Mouse (Mus musculus): ENCODE measurements around the gene Bcl2a1c. TPM values are rescaled to one million over a fixed set of nuclear protein-coding genes. Genes with fewer than 3 reads are reported as not detected.
"Not testable (repeated sequence)": the region's sequence is repeated elsewhere in the genome, so short reads cannot be mapped to it uniquely, and the experiment has no call there.

The Bcl2a1c gene
- polyA plus RNA-seq, 1 experiment, result not detected

GRCm38 (mm10) chr9:114368471-114368858 lies 38.5 kb downstream of the Bcl2a1c start:
- no peaks in the 10 kb centered on the region for H3K27me3 ChIP-seq (ENCODE audit: control insufficient read depth, insufficient read depth, low read length)
- H3K4me3 ChIP-seq (ENCODE audit: control insufficient read depth, insufficient read depth, low read length), result peak overlapping the region; percentile 60
- DNase-seq, result no peak
- TF ChIP-seq CTCF (IDR thresholded peaks at IDR 0.05; ENCODE audit: borderline replicate concordance, control insufficient read depth, extremely low read depth, insufficient read depth, low read length, poor library complexity) (no peak), POLR2A (IDR thresholded peaks at IDR 0.05; ENCODE audit: control insufficient read depth, extremely low read depth, insufficient read depth, low read length, poor library complexity) (no peak)
- peaks cover 3% of the 10 kb centered on the region for H3K4me1 ChIP-seq (replicated peaks; ENCODE audit: control insufficient read depth, insufficient read depth, low read length)
- peak overlapping the region; percentile 11; the same call in 1 of the 2 replicates for H3K27ac ChIP-seq (ENCODE audit: control insufficient read depth, insufficient read depth, low read length)
- no peaks in the 10 kb centered on the region for H3K36me3 ChIP-seq (ENCODE audit: control insufficient read depth, insufficient read depth, low read length)
- WGBS, result 8% methylated on average over 12 of the region's 12 CpGs

GRCm38 (mm10) chr9:114369389-114369788 lies 39.5 kb downstream of the Bcl2a1c start:
- H3K36me3 ChIP-seq (ENCODE audit: control insufficient read depth, insufficient read depth, low read length); H3K4me3 ChIP-seq (ENCODE audit: control insufficient read depth, insufficient read depth, low read length); DNase-seq; H3K4me1 ChIP-seq (replicated peaks; ENCODE audit: control insufficient read depth, insufficient read depth, low read length); H3K27ac ChIP-seq (ENCODE audit: control insufficient read depth, insufficient read depth, low read length); H3K27me3 ChIP-seq (ENCODE audit: control insufficient read depth, insufficient read depth, low read length): not testable (repeated sequence)
- 42% methylated on average over 5 of the region's 5 CpGs for whole genome bisulfite sequencing

GRCm38 (mm10) chr9:114371717-114372116 lies 41.8 kb downstream of the Bcl2a1c start:
- H3K4me1 ChIP-seq (replicated peaks; ENCODE audit: control insufficient read depth, insufficient read depth, low read length); H3K27ac ChIP-seq (ENCODE audit: control insufficient read depth, insufficient read depth, low read length); H3K27me3 ChIP-seq (ENCODE audit: control insufficient read depth, insufficient read depth, low read length); H3K36me3 ChIP-seq (ENCODE audit: control insufficient read depth, insufficient read depth, low read length); H3K4me3 ChIP-seq (ENCODE audit: control insufficient read depth, insufficient read depth, low read length): not testable (repeated sequence)
- 0 out of 2 replicates have a peak, but pooled peaks have one; percentile 20 for TF ChIP-seq CTCF (IDR thresholded peaks at IDR 0.05; ENCODE audit: borderline replicate concordance, control insufficient read depth, extremely low read depth, insufficient read depth, low read length, poor library complexity)
- peak; percentile 49 for DNase-seq
- WGBS, result 51% methylated on average over 5 of the region's 5 CpGs

GRCm38 (mm10) chr9:114375276-114375962 lies 45.5 kb downstream of the Bcl2a1c start:
- 79% methylated on average over 10 of the region's 10 CpGs for WGBS
- Histone ChIP-seq H3K4me1 (replicated peaks; ENCODE audit: control insufficient read depth, insufficient read depth, low read length) (no peaks in the 10 kb centered on the region), H3K27ac (ENCODE audit: control insufficient read depth, insufficient read depth, low read length) (no peak overlapping the region), H3K4me3 (ENCODE audit: control insufficient read depth, insufficient read depth, low read length) (no peak overlapping the region), H3K27me3 (ENCODE audit: control insufficient read depth, insufficient read depth, low read length) (no peaks in the 10 kb centered on the region), H3K36me3 (ENCODE audit: control insufficient read depth, insufficient read depth, low read length) (no peaks in the 10 kb centered on the region)
- DNase-seq, result no peak
- TF ChIP-seq POLR2A (IDR thresholded peaks at IDR 0.05; ENCODE audit: control insufficient read depth, extremely low read depth, insufficient read depth, low read length, poor library complexity) (no peak), CTCF (IDR thresholded peaks at IDR 0.05; ENCODE audit: borderline replicate concordance, control insufficient read depth, extremely low read depth, insufficient read depth, low read length, poor library complexity) (no peak)

GRCm38 (mm10) chr9:114377168-114377567 lies 47.2 kb downstream of the Bcl2a1c start:
- WGBS, result 96% methylated on average over 10 of the region's 10 CpGs
- H3K4me1 ChIP-seq (replicated peaks; ENCODE audit: control insufficient read depth, insufficient read depth, low read length), result no peaks in the 10 kb centered on the region
- H3K27ac ChIP-seq (ENCODE audit: control insufficient read depth, insufficient read depth, low read length), result no peak overlapping the region
- H3K36me3 ChIP-seq (ENCODE audit: control insufficient read depth, insufficient read depth, low read length), result no peaks in the 10 kb centered on the region
- no peak for DNase-seq
- no peak overlapping the region for H3K4me3 ChIP-seq (ENCODE audit: control insufficient read depth, insufficient read depth, low read length)
- no peak for TF ChIP-seq POLR2A (IDR thresholded peaks at IDR 0.05; ENCODE audit: control insufficient read depth, extremely low read depth, insufficient read depth, low read length, poor library complexity)
- TF ChIP-seq CTCF (IDR thresholded peaks at IDR 0.05; ENCODE audit: borderline replicate concordance, control insufficient read depth, extremely low read depth, insufficient read depth, low read length, poor library complexity), result no peak
- no peaks in the 10 kb centered on the region for H3K27me3 ChIP-seq (ENCODE audit: control insufficient read depth, insufficient read depth, low read length)

GRCm38 (mm10) chr9:114379871-114380270 lies 49.9 kb downstream of the Bcl2a1c start:
- TF ChIP-seq POLR2A (IDR thresholded peaks at IDR 0.05; ENCODE audit: control insufficient read depth, extremely low read depth, insufficient read depth, low read length, poor library complexity), result no peak
- TF ChIP-seq CTCF (IDR thresholded peaks at IDR 0.05; ENCODE audit: borderline replicate concordance, control insufficient read depth, extremely low read depth, insufficient read depth, low read length, poor library complexity), result no peak
- no peaks in the 10 kb centered on the region for H3K4me1 ChIP-seq (replicated peaks; ENCODE audit: control insufficient read depth, insufficient read depth, low read length)
- H3K27me3 ChIP-seq (ENCODE audit: control insufficient read depth, insufficient read depth, low read length), result no peaks in the 10 kb centered on the region
- H3K36me3 ChIP-seq (ENCODE audit: control insufficient read depth, insufficient read depth, low read length), result no peaks in the 10 kb centered on the region
- DNase-seq, result no peak
- WGBS, result 95% methylated on average over 12 of the region's 12 CpGs
- H3K4me3 ChIP-seq (ENCODE audit: control insufficient read depth, insufficient read depth, low read length), result no peak overlapping the region
- no peak overlapping the region for H3K27ac ChIP-seq (ENCODE audit: control insufficient read depth, insufficient read depth, low read length)

Other genes with a start within 250 kb of the Bcl2a1c start
- gene Crtap, start 60.5 kb downstream of the Bcl2a1c start, polyA plus RNA-seq (2012; rRNA removed), result 33.8 and 34.0 TPM in 2 replicates
- 55.3 and 59.5 TPM in 2 replicates for gene Glb1, start 70.9 kb downstream of the Bcl2a1c start, polyA plus RNA-seq (2012; rRNA removed)
- gene Tmppe, start 71.0 kb downstream of the Bcl2a1c start, polyA plus RNA-seq (2012; rRNA removed), result 23.8 and 25.4 TPM in 2 replicates
- gene Ccr4, start 174.8 kb downstream of the Bcl2a1c start, polyA plus RNA-seq (2012; rRNA removed), result 88.6 and 94.5 TPM in 2 replicates
- not detected in 2 replicates for gene C130032M10Rik, start 185.6 kb downstream of the Bcl2a1c start, polyA plus RNA-seq (2012; rRNA removed)
- gene Trim71, start 234.2 kb downstream of the Bcl2a1c start, polyA plus RNA-seq (2012; rRNA removed), result 0.03 TPM in 1 of 2 replicates, not detected in the other